In the genomic region with DNA sequence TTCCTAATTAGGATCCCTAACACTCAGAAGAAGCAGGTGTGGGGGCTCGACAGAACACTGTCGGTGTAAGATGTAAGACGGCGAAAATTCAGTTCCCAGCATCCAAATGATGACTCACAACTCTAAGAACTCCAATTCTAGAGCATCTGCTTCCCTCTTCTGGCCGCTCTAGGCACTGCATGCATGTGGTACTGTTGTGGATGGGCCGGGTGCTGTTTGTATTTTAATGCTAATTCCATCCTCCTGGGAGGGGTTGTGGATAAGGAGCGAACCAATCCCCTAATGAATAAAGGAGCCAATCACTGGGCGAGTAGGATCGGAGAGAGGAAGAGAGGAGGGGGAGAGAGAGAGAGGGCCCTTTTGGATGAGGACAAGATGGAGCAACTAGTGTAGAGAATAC, we compare ENCODE assay signal across 9 mouse cellular contexts. TPM values are rescaled to one million over a fixed set of nuclear protein-coding genes. Genes with fewer than 3 reads are reported as not detected.
DNase-seq lines count a peak whose midpoint lies in the region; TF ChIP-seq lines count a peak whose summit lies in the region.
"Had no signal": no experiment of that assay in that cellular context is flagged by ENCODE, and none has a peak within 500 bp of the region (broad histone marks: within the 10 kb centered on the region; RNA-seq: fewer than 3 reads in every experiment).

No protein-coding gene starts in this region.

- TF ChIP-seq CTCF in left cerebral cortex, adult 2 months (IDR thresholded peaks at IDR 0.05) = peak; percentile 56

- no peak overlapping the region for H3K4me3 ChIP-seq in left cerebral cortex, adult 2 months
- H3K4me3 ChIP-seq: liver, embryonic 13.5 days had no signal

- DNase-seq in adrenal gland, postnatal 10 days = peak; percentile 20
- no peak for DNase-seq in adrenal gland, adult 2 months
- DNase-seq in left cerebral cortex, adult 2 months (ENCODE audit: extremely low spot score in 1 of 2, low spot score in 2 of 2) = no peak
- DNase-seq in left cerebral cortex, postnatal 36 days (ENCODE audit: low spot score in 2 of 2) = no peak
- peak; percentile 36 for DNase-seq in c-Kit-positive CD71-positive TER-119-positive erythroid progenitor cells, embryonic 14.5 days (ENCODE audit: low spot score)
- DNase-seq in retina, postnatal 1 day = peak; percentile 52
- DNase-seq in adrenal gland, postnatal 25 days = no peak
- no peak for DNase-seq in urinary bladder, postnatal 36 days (ENCODE audit: low spot score in 2 of 2)
- DNase-seq: liver, embryonic 13.5 days had no signal

- intact Hi-C loops in left cerebral cortex, adult 2 months (cut with DNase I) = no loop called here
- intact Hi-C loops in left cerebral cortex, postnatal 36 days (cut with DNase I) = no loop called here

- no peak overlapping the region for H3K27ac ChIP-seq in left cerebral cortex, adult 2 months
- H3K27ac ChIP-seq: liver, embryonic 13.5 days had no signal

RNA-seq across cellular contexts. Expression of a gene that starts 8.6 kb away (rescaled TPM):
- under 1 TPM; 0.06 to 0.18 TPM for total RNA-seq in adrenal gland, postnatal 10 days (2021)
- under 1 TPM; 0.07 to 0.12 TPM for total RNA-seq in adrenal gland, adult 2 months (2021)
- polyA plus RNA-seq in adrenal gland, adult 2 months (2012; rRNA removed) = 0.16 and 0.28 TPM in 2 replicates
- total RNA-seq in left cerebral cortex, adult 2 months (2021) = under 1 TPM in 1 of 2 experiments, not detected in 1; 0.25 TPM
- under 1 TPM; 0.11 to 0.39 TPM for total RNA-seq in left cerebral cortex, postnatal 36 days (2021)
- total RNA-seq in adrenal gland, postnatal 25 days (2021) = 0.15 TPM in 1 of 2 replicates, not detected in the other
- polyA plus RNA-seq: liver, embryonic 13.5 days had no signal

RNA-seq across cellular contexts. Expression of a gene that starts 9.1 kb away (rescaled TPM):
- total RNA-seq in adrenal gland, postnatal 10 days (2021) = 10 to 100 TPM in 1 of 2 experiments, 1 to 10 TPM in 1; 9.9 to 14.1 TPM
- total RNA-seq in adrenal gland, adult 2 months (2021) = 10 to 100 TPM in 1 of 2 experiments, 1 to 10 TPM in 1; 7.5 to 13.4 TPM
- polyA plus RNA-seq in adrenal gland, adult 2 months (2012; rRNA removed) = 4.7 and 5.6 TPM in 2 replicates
- total RNA-seq in left cerebral cortex, adult 2 months (2021) = 10 to 100 TPM; 64.0 to 70.2 TPM
- 10 to 100 TPM; 65.0 to 73.7 TPM for total RNA-seq in left cerebral cortex, postnatal 36 days (2021)
- 8.9 and 12.4 TPM in 2 replicates for total RNA-seq in adrenal gland, postnatal 25 days (2021)

RNA-seq across cellular contexts. Expression of a gene that starts 44.2 kb away (rescaled TPM):
- total RNA-seq in adrenal gland, postnatal 10 days (2021) = 10 to 100 TPM; 16.6 to 19.8 TPM
- total RNA-seq in adrenal gland, adult 2 months (2021) = 10 to 100 TPM; 15.1 to 19.0 TPM
- 15.9 and 16.7 TPM in 2 replicates for polyA plus RNA-seq in adrenal gland, adult 2 months (2012; rRNA removed)
- total RNA-seq in left cerebral cortex, adult 2 months (2021) = 10 to 100 TPM; 23.5 to 27.7 TPM
- 10 to 100 TPM; 19.8 to 25.9 TPM for total RNA-seq in left cerebral cortex, postnatal 36 days (2021)
- total RNA-seq in adrenal gland, postnatal 25 days (2021) = 21.6 and 23.5 TPM in 2 replicates

Comparison
In these comparisons a context has a peak if more than half of its experiments do, and no peak if none do; other contexts are left out.
1. DNase-seq: peak in adrenal gland, postnatal 10 days (single experiment), c-Kit-positive CD71-positive TER-119-positive erythroid progenitor cells, embryonic 14.5 days (single experiment) and retina, postnatal 1 day (single experiment); none in adrenal gland, adult 2 months (single experiment), left cerebral cortex, adult 2 months (0 of 2), left cerebral cortex, postnatal 36 days (0 of 2), adrenal gland, postnatal 25 days (single experiment) and urinary bladder, postnatal 36 days (0 of 2).